10 mouse cellular contexts compared by ENCODE assay signal in genomic region chr6:92784782-92785181, GRCm38 (mm10). TPM values are rescaled to one million over a fixed set of nuclear protein-coding genes. Genes with fewer than 3 reads are reported as not detected.
A peak's percentile ranks its signal among the peaks of the same experiment; 100 is the strongest.
DNase-seq lines count a peak whose midpoint lies in the region; ATAC-seq and TF ChIP-seq lines count a peak whose summit lies in the region.
"Had no signal": no experiment of that assay in that cellular context is flagged by ENCODE, and none has a peak within 500 bp of the region (broad histone marks: within the 10 kb centered on the region; RNA-seq: fewer than 3 reads in every experiment).

No protein-coding gene starts in this region.

- H3K79me2 ChIP-seq in heart, adult 2 months (replicated peaks; ENCODE audit: control insufficient read depth, insufficient read depth, low read length), result no peaks in the 10 kb centered on the region

- H3K27me3 ChIP-seq in heart, adult 2 months (ENCODE audit: control insufficient read depth, insufficient read depth, low read length), result no peaks in the 10 kb centered on the region
- H3K27me3 ChIP-seq in heart, embryonic 11.5 days (ENCODE audit: control insufficient read depth, insufficient read depth, low read length), result no peaks in the 10 kb centered on the region
- H3K27me3 ChIP-seq in G1E (ENCODE audit: insufficient read depth, low read length), result no peaks in the 10 kb centered on the region
- H3K27me3 ChIP-seq in midbrain, embryonic 11.5 days (ENCODE audit: control insufficient read depth, insufficient read depth, low read length), result peaks cover 15% of the 10 kb centered on the region
- H3K27me3 ChIP-seq: stomach, embryonic 15.5 days had no signal

- intact Hi-C loops in heart, adult 2 months (cut with DNase I), result loop anchor here (5.0 to 10.0 kb wide), 5 partner anchors 83 to 1200 kb away; partner anchors contain the start of gene Gm15737

- WGBS in heart, adult 2 months, result 34% methylated on average over 7 of the region's 7 CpGs
- WGBS in heart, embryonic 11.5 days (ENCODE audit: insufficient replicate concordance), result 24% methylated on average over 7 of the region's 7 CpGs
- 8% methylated on average over 7 of the region's 7 CpGs for WGBS in midbrain, embryonic 11.5 days

- no peak overlapping the region for H3K4me2 ChIP-seq in heart, embryonic 11.5 days
- no peak overlapping the region for H3K4me2 ChIP-seq in midbrain, embryonic 11.5 days
- H3K4me2 ChIP-seq: liver, embryonic 13.5 days; stomach, embryonic 15.5 days had no signal

- TF ChIP-seq POLR2A in heart, adult 2 months (IDR thresholded peaks at IDR 0.05; ENCODE audit: insufficient read depth, low read depth, low read length), result no peak

- no peak overlapping the region for H3K4me3 ChIP-seq in heart, adult 2 months
- no peak overlapping the region for H3K4me3 ChIP-seq in heart, embryonic 11.5 days (ENCODE audit: low read depth, low read length)
- H3K4me3 ChIP-seq in G1E (ENCODE audit: low read depth, low read length), result no peak overlapping the region
- H3K4me3 ChIP-seq in midbrain, embryonic 11.5 days (ENCODE audit: low read depth, low read length), result no peak overlapping the region
- H3K4me3 ChIP-seq: liver, embryonic 13.5 days; stomach, embryonic 15.5 days had no signal

- peak; percentile 97 for TF ChIP-seq CTCF in heart, adult 2 months (IDR thresholded peaks at IDR 0.05)
- TF ChIP-seq CTCF in G1E (IDR thresholded peaks at IDR 0.05; ENCODE audit: low read depth, low read length), result peak; percentile 32

- no peaks in the 10 kb centered on the region for H3K9me3 ChIP-seq in heart, embryonic 11.5 days (replicated peaks; ENCODE audit: control insufficient read depth, low read length)
- peaks cover 24% of the 10 kb centered on the region for H3K9me3 ChIP-seq in G1E (replicated peaks)
- no peaks in the 10 kb centered on the region for H3K9me3 ChIP-seq in midbrain, embryonic 11.5 days (ENCODE audit: control insufficient read depth, low read length)
- H3K9me3 ChIP-seq: liver, embryonic 13.5 days; stomach, embryonic 15.5 days had no signal

- no peaks in the 10 kb centered on the region; the same call in 1 of the 2 replicates for H3K4me1 ChIP-seq in heart, adult 2 months (ENCODE audit: control insufficient read depth, insufficient read depth, low read length)
- no peaks in the 10 kb centered on the region for H3K4me1 ChIP-seq in heart, embryonic 11.5 days (ENCODE audit: control insufficient read depth, insufficient read depth, low read length)
- no peaks in the 10 kb centered on the region for H3K4me1 ChIP-seq in G1E (ENCODE audit: insufficient read depth, low read depth, low read length)
- 0 out of 2 replicates have a peak, but pooled peaks cover 3% of the 10 kb centered on the region for H3K4me1 ChIP-seq in midbrain, embryonic 11.5 days (ENCODE audit: control insufficient read depth, insufficient read depth, low read length)
- H3K4me1 ChIP-seq: liver, embryonic 13.5 days had no signal

- no peaks in the 10 kb centered on the region for H3K36me3 ChIP-seq in heart, adult 2 months (ENCODE audit: control insufficient read depth, insufficient read depth, low read length)
- no peaks in the 10 kb centered on the region for H3K36me3 ChIP-seq in heart, embryonic 11.5 days (ENCODE audit: control insufficient read depth, insufficient read depth, low read length)
- no peaks in the 10 kb centered on the region for H3K36me3 ChIP-seq in G1E (replicated peaks)
- H3K36me3 ChIP-seq in midbrain, embryonic 11.5 days (ENCODE audit: control insufficient read depth, insufficient read depth, low read length), result no peaks in the 10 kb centered on the region
- H3K36me3 ChIP-seq: liver, embryonic 13.5 days; stomach, embryonic 15.5 days had no signal

- no peak for ATAC-seq in heart, embryonic 11.5 days (replicated peaks; ENCODE audit: insufficient number of reproducible peaks, low FRiP score, low TSS enrichment)
- no peak for ATAC-seq in G1E (ENCODE audit: extremely low read depth, insufficient number of reproducible peaks, low FRiP score, poor library complexity, severe bottlenecking)
- ATAC-seq in midbrain, embryonic 11.5 days (ENCODE audit: low FRiP score), result no peak

- no peak overlapping the region for H3K27ac ChIP-seq in heart, adult 2 months
- no peak overlapping the region for H3K27ac ChIP-seq in heart, embryonic 11.5 days (ENCODE audit: low read depth, low read length)
- no peak overlapping the region for H3K27ac ChIP-seq in midbrain, embryonic 11.5 days (ENCODE audit: low read depth, low read length)
- H3K27ac ChIP-seq: liver, embryonic 13.5 days; stomach, embryonic 15.5 days had no signal

- no peak overlapping the region for H3K9ac ChIP-seq in heart, adult 2 months (ENCODE audit: low read depth, low read length)
- H3K9ac ChIP-seq in heart, embryonic 11.5 days (ENCODE audit: low read depth, low read length), result no peak overlapping the region
- H3K9ac ChIP-seq in midbrain, embryonic 11.5 days (ENCODE audit: low read length), result no peak overlapping the region
- H3K9ac ChIP-seq: liver, embryonic 13.5 days; stomach, embryonic 15.5 days had no signal

- DNase-seq in heart, adult 2 months, result peak; percentile 34 to 70
- no peak for DNase-seq in G1E (ENCODE audit: low spot score)
- DNase-seq in cerebellum, postnatal 25 days, result peak; percentile 51 to 75
- peak; percentile 63 for DNase-seq in gastrocnemius, postnatal 10 days
- DNase-seq in layer of hippocampus, postnatal 25 days (ENCODE audit: extremely low spot score in 1 of 2, low spot score in 1 of 2), result peak; percentile 62 to 86
- peak; percentile 97 for DNase-seq in midbrain, embryonic 11.5 days (ENCODE audit: low spot score, missing footprints)
- DNase-seq in thymus, postnatal 25 days, result peak; percentile 21
- DNase-seq: liver, embryonic 13.5 days had no signal

- TF ChIP-seq EP300 in heart, adult 2 months (IDR thresholded peaks at IDR 0.05; ENCODE audit: insufficient read depth, low read depth, low read length), result 0 out of 2 replicates have a peak, but pooled peaks have one; percentile 25

RNA-seq across cellular contexts. Expression of gene A730049H05Rik, which starts 31.5 kb away (rescaled TPM):
- total RNA-seq in heart, adult 2 months (2021), result under 1 TPM in 1 of 2 experiments, not detected in 1; 0.30 TPM
- 0.06 TPM in 1 of 2 replicates, not detected in the other for polyA plus RNA-seq in heart, adult 2 months (2012; rRNA removed)
- polyA plus RNA-seq in heart, embryonic 11.5 days (2014; fragmentation: Nextera tagmentation; extraction: Ambion mirVana), result 2.5 and 3.1 TPM in 2 replicates
- not detected in 2 replicates for total RNA-seq in G1E (2014; fragmentation: Nextera tagmentation)
- total RNA-seq in G1E (2017), result 0.22 and 0.29 TPM in 2 replicates
- polyA plus RNA-seq in G1E (2012), result not detected in 2 replicates
- under 1 TPM in 1 of 2 experiments, not detected in 1; 0.12 TPM for total RNA-seq in gastrocnemius, postnatal 10 days (2021)
- total RNA-seq in layer of hippocampus, postnatal 25 days (2021), result under 1 TPM in 1 of 2 experiments, not detected in 1; 0.12 TPM
- 0.12 and 0.43 TPM in 2 replicates for polyA plus RNA-seq in midbrain, embryonic 11.5 days (2014; fragmentation: Nextera tagmentation; extraction: Ambion mirVana)
